Mouse (Mus musculus): Measurements from ENCODE around the gene Nid2.

Nid2 gene

GRCm38 (mm10) chr14:19751025-19751771 is at the start of gene Nid2:
Gene Nid2, plus strand, starts transcription at chr14:19751265.
- in situ Hi-C loops (cut with MboI, MseI), result no loop called here

GRCm38 (mm10) chr14:19701546-19701945 is 49.5 kb upstream of the Nid2 start:
- in situ Hi-C loops (cut with MboI, MseI), result loop anchor here (5.0 to 25.0 kb wide), 3 partner anchors 371 to 1839 kb away; no protein-coding TSS in a partner anchor

GRCm38 (mm10) chr14:19705649-19706048 is 45.4 kb upstream of the Nid2 start:
- in situ Hi-C loops (cut with MboI, MseI), result loop anchor here (5.0 to 25.0 kb wide), 3 partner anchors 97 to 1843 kb away; no protein-coding TSS in a partner anchor

- in situ Hi-C loops (cut with MboI, MseI), result loop anchor here (5.0 to 25.0 kb wide), 3 partner anchors 96 to 1844 kb away; no protein-coding TSS in a partner anchor
These were observed 44.6 kb upstream of the Nid2 start for GRCm38 (mm10) chr14:19706454-19706853.

GRCm38 (mm10) chr14:19706997-19707396 is 44.1 kb upstream of the Nid2 start:
- in situ Hi-C loops (cut with MboI, MseI), result loop anchor here (5.0 to 25.0 kb wide), 3 partner anchors 95 to 1845 kb away; no protein-coding TSS in a partner anchor

- in situ Hi-C loops (cut with MboI, MseI), result loop anchor here (5.0 to 25.0 kb wide), 3 partner anchors 94 to 1846 kb away; no protein-coding TSS in a partner anchor
These were observed 43.2 kb upstream of the Nid2 start for GRCm38 (mm10) chr14:19707721-19708507.

- in situ Hi-C loops (cut with MboI, MseI), result loop anchor here (5.0 to 25.0 kb wide), 3 partner anchors 93 to 1847 kb away; no protein-coding TSS in a partner anchor
These were observed 41.9 kb upstream of the Nid2 start for GRCm38 (mm10) chr14:19709161-19709560.

- in situ Hi-C loops (cut with MboI, MseI), result loop anchor here (25.0 kb wide), 1 partner anchor 1849 kb away; no protein-coding TSS in a partner anchor
These were observed 39.3 kb upstream of the Nid2 start for GRCm38 (mm10) chr14:19711771-19712170.

GRCm38 (mm10) chr14:19713067-19713466 is 38.0 kb upstream of the Nid2 start:
- in situ Hi-C loops (cut with MboI, MseI), result loop anchor here (25.0 kb wide), 1 partner anchor 1851 kb away; no protein-coding TSS in a partner anchor

- in situ Hi-C loops (cut with MboI, MseI), result loop anchor here (25.0 kb wide), 1 partner anchor 1857 kb away; no protein-coding TSS in a partner anchor
These were observed 32.0 kb upstream of the Nid2 start for GRCm38 (mm10) chr14:19719077-19719476.

GRCm38 (mm10) chr14:19720044-19720611 is 30.9 kb upstream of the Nid2 start:
- in situ Hi-C loops (cut with MboI, MseI), result loop anchor here (25.0 kb wide), 1 partner anchor 1858 kb away; no protein-coding TSS in a partner anchor

- in situ Hi-C loops (cut with MboI, MseI), result no loop called here
These were observed 22.8 kb upstream of the Nid2 start for GRCm38 (mm10) chr14:19728278-19728677.

- in situ Hi-C loops (cut with MboI, MseI), result no loop called here
These were observed 22.3 kb upstream of the Nid2 start for GRCm38 (mm10) chr14:19728737-19729136.

GRCm38 (mm10) chr14:19732097-19732496 is 19.0 kb upstream of the Nid2 start:
- in situ Hi-C loops (cut with MboI, MseI), result no loop called here

GRCm38 (mm10) chr14:19733490-19734282 is 17.4 kb upstream of the Nid2 start:
- in situ Hi-C loops (cut with MboI, MseI), result no loop called here

GRCm38 (mm10) chr14:19735303-19735702 is 15.8 kb upstream of the Nid2 start:
- in situ Hi-C loops (cut with MboI, MseI), result no loop called here

GRCm38 (mm10) chr14:19737568-19737967 is 13.5 kb upstream of the Nid2 start:
- in situ Hi-C loops (cut with MboI, MseI), result no loop called here

GRCm38 (mm10) chr14:19738094-19738843 is 12.8 kb upstream of the Nid2 start:
- in situ Hi-C loops (cut with MboI, MseI), result no loop called here

- in situ Hi-C loops (cut with MboI, MseI), result no loop called here
These were observed 11.5 kb upstream of the Nid2 start for GRCm38 (mm10) chr14:19739416-19740146.

Data from T-helper 2 cell (primary cell).